Mouse (Mus musculus): ENCODE results near the gene Bbx. TPM values are rescaled to one million over a fixed set of nuclear protein-coding genes. Genes with fewer than 3 reads are reported as not detected.

The Bbx gene
- polyA plus RNA-seq, 1 experiment from 2014 or later: 30.5 TPM

GRCm38 (mm10) chr16:50241604-50242003, 190.6 kb downstream of the Bbx start:
- no peak for DNase-seq (ENCODE audit: low spot score)

- DNase-seq (ENCODE audit: low spot score): no peak
Measured at GRCm38 (mm10) chr16:50235231-50235630, 197.0 kb downstream of the Bbx start.

GRCm38 (mm10) chr16:50230624-50231023, 201.6 kb downstream of the Bbx start:
- no peak for DNase-seq (ENCODE audit: low spot score)

- DNase-seq (ENCODE audit: low spot score): no peak
Measured at GRCm38 (mm10) chr16:50228833-50229232, 203.4 kb downstream of the Bbx start.

- no peak for DNase-seq (ENCODE audit: low spot score)
Measured at GRCm38 (mm10) chr16:50226274-50226673, 205.9 kb downstream of the Bbx start.

GRCm38 (mm10) chr16:50224946-50225345, 207.2 kb downstream of the Bbx start:
- DNase-seq (ENCODE audit: low spot score): no peak

GRCm38 (mm10) chr16:50220734-50221501, 211.3 kb downstream of the Bbx start:
- no peak for DNase-seq (ENCODE audit: low spot score)

- no peak for DNase-seq (ENCODE audit: low spot score)
Measured at GRCm38 (mm10) chr16:50217084-50217483, 215.1 kb downstream of the Bbx start.

- DNase-seq (ENCODE audit: low spot score): no peak
Measured at GRCm38 (mm10) chr16:50211727-50212126, 220.5 kb downstream of the Bbx start.

GRCm38 (mm10) chr16:50211231-50211630, 221.0 kb downstream of the Bbx start:
- DNase-seq (ENCODE audit: low spot score): no peak

GRCm38 (mm10) chr16:50210742-50211141, 221.4 kb downstream of the Bbx start:
- no peak for DNase-seq (ENCODE audit: low spot score)

- DNase-seq (ENCODE audit: low spot score): no peak
Measured at GRCm38 (mm10) chr16:50204944-50205343, 227.2 kb downstream of the Bbx start.

GRCm38 (mm10) chr16:50201546-50202151, 230.5 kb downstream of the Bbx start:
- DNase-seq (ENCODE audit: low spot score): peak; percentile 50

GRCm38 (mm10) chr16:50200214-50200613, 232.0 kb downstream of the Bbx start:
- DNase-seq (ENCODE audit: low spot score): no peak

GRCm38 (mm10) chr16:50196118-50196517, 236.1 kb downstream of the Bbx start:
- no peak for DNase-seq (ENCODE audit: low spot score)

GRCm38 (mm10) chr16:50192626-50193025, 239.6 kb downstream of the Bbx start:
- DNase-seq (ENCODE audit: low spot score): no peak

GRCm38 (mm10) chr16:50189108-50189507, 243.1 kb downstream of the Bbx start:
- DNase-seq (ENCODE audit: low spot score): no peak

- no peak for DNase-seq (ENCODE audit: low spot score)
Measured at GRCm38 (mm10) chr16:50186604-50187003, 245.6 kb downstream of the Bbx start.

- no peak for DNase-seq (ENCODE audit: low spot score)
Measured at GRCm38 (mm10) chr16:50185041-50185440, 247.1 kb downstream of the Bbx start.

- no peak for DNase-seq (ENCODE audit: low spot score)
Measured at GRCm38 (mm10) chr16:50182988-50183387, 249.2 kb downstream of the Bbx start.

- no peak for DNase-seq (ENCODE audit: low spot score)
Measured at GRCm38 (mm10) chr16:50182561-50182960, 249.6 kb downstream of the Bbx start.

GRCm38 (mm10) chr16:50172760-50173159, 259.4 kb downstream of the Bbx start:
- DNase-seq (ENCODE audit: low spot score): no peak

- DNase-seq (ENCODE audit: low spot score): no peak
Measured at GRCm38 (mm10) chr16:50170812-50171211, 261.4 kb downstream of the Bbx start.
